In genomic region chr6:34375888-34376287, GRCm38 (mm10) we compare ENCODE assay signal across 9 mouse cellular contexts. TPM values are rescaled to one million over a fixed set of nuclear protein-coding genes. Genes with fewer than 3 reads are reported as not detected.
DNase-seq lines count a peak whose midpoint lies in the region; TF ChIP-seq lines count a peak whose summit lies in the region.
"Not testable (repeated sequence)": the region's sequence is repeated elsewhere in the genome, so short reads cannot be mapped to it uniquely, and the experiment has no call there.
"Had no signal": no experiment of that assay in that cellular context is flagged by ENCODE, and none has a peak within 500 bp of the region (broad histone marks: within the 10 kb centered on the region; RNA-seq: fewer than 3 reads in every experiment).

No protein-coding gene starts in this region.

- H3K4me1 ChIP-seq in CH12.LX (ENCODE audit: control insufficient read depth in 1 of 2, insufficient read depth in 2 of 2), result peaks cover 8 to 17% of the 10 kb centered on the region in 2 experiments
- H3K4me1 ChIP-seq in heart, embryonic 10.5 days, result not testable (repeated sequence)

- peak; percentile 16 for DNase-seq in A20 (ENCODE audit: low read depth, low spot score)
- peak; percentile 24 for DNase-seq in CH12.LX (ENCODE audit: extremely low read depth)
- DNase-seq in heart, embryonic 10.5 days (ENCODE audit: low spot score), result peak; percentile 27
- DNase-seq in layer of hippocampus, adult 2 months (ENCODE audit: low spot score in 2 of 2), result not testable (repeated sequence)

- not testable (repeated sequence) for H3K27me3 ChIP-seq in CH12.LX (replicated peaks); heart, embryonic 10.5 days (ENCODE audit: insufficient read depth, poor library complexity, severe bottlenecking)

- H3K36me3 ChIP-seq in CH12.LX (replicated peaks in 1 of 2; ENCODE audit: control insufficient read depth in 1 of 2, insufficient read depth in 1 of 2, low read length in 1 of 2); heart, embryonic 10.5 days: not testable (repeated sequence)

- TF ChIP-seq EP300 in CH12.LX (IDR thresholded peaks at IDR 0.05; ENCODE audit: low read length), result not testable (repeated sequence)

- WGBS in heart, embryonic 10.5 days, result 80% methylated on average over 5 of the region's 5 CpGs

- H3K9ac ChIP-seq in CH12.LX (ENCODE audit: insufficient read depth, low read depth), result not testable (repeated sequence)

- H3K79me2 ChIP-seq in CH12.LX (replicated peaks; ENCODE audit: control insufficient read depth, extremely low read depth, insufficient read depth, poor library complexity, severe bottlenecking), result not testable (repeated sequence)

- not testable (repeated sequence) for H3K9me3 ChIP-seq in CH12.LX (replicated peaks; ENCODE audit: low read length); heart, embryonic 10.5 days

- not testable (repeated sequence) for H3K4me3 ChIP-seq in CH12.LX (replicated peaks in 1 of 3; ENCODE audit: low read depth in 2 of 3, low read length in 2 of 3, poor library complexity in 1 of 3); heart, embryonic 10.5 days; layer of hippocampus, adult 2 months

- TF ChIP-seq RAD21 in CH12.LX (IDR thresholded peaks at IDR 0.05; ENCODE audit: low read depth, low read length), result not testable (repeated sequence)

- not testable (repeated sequence) for TF ChIP-seq POLR2A in CH12.LX (IDR thresholded peaks at IDR 0.05; ENCODE audit: low read depth, low read length)

- dilution Hi-C loops in CH12.LX (cut with MboI; ENCODE audit: extremely low pct_ligation_motif_present, extremely low pct_unique_long_range_greater_than_20kb, low sequenced_read_pairs), result not testable (repeated sequence)

- H3K4me2 ChIP-seq in CH12.LX (ENCODE audit: insufficient read depth, low read depth, poor library complexity, severe bottlenecking), result not testable (repeated sequence)

- not testable (repeated sequence) for H3K27ac ChIP-seq in CH12.LX (ENCODE audit: insufficient read depth, low read depth); heart, embryonic 10.5 days; layer of hippocampus, adult 2 months

- TF ChIP-seq CTCF in CH12.LX (conservative IDR thresholded peaks at IDR 0.05 in 1 of 2, IDR thresholded peaks at IDR 0.05 in 1 of 2; ENCODE audit: low read depth in 2 of 2, low read length in 2 of 2), result not testable (repeated sequence)
- 0 out of 2 replicates have a peak, but pooled peaks have one; percentile 4 for TF ChIP-seq CTCF in layer of hippocampus, adult 2 months (conservative IDR thresholded peaks at IDR 0.05)

- in situ Hi-C loops in CH12.LX (cut with MboI; ENCODE audit: low pct_ligation_motif_present, low pct_unique_long_range_greater_than_20kb, low sequenced_read_pairs), result not testable (repeated sequence)

TF ChIP-seq in CH12.LX, 34 proteins besides CTCF, POLR2A, EP300 and RAD21:
- TF ChIP-seq ZNF384 (IDR thresholded peaks at IDR 0.05; ENCODE audit: low read depth, low read length), result peak; percentile 64
- peak; percentile 89 for TF ChIP-seq TBP (conservative IDR thresholded peaks at IDR 0.05; ENCODE audit: low read depth, low read length)

RNA-seq across cellular contexts. Expression of gene Akr1b10, which starts 8.1 kb away (rescaled TPM):
- total RNA-seq in CH12.LX (2012; rRNA removed) (20.3 and 20.7 TPM in 2 replicates), CH12.LX (2014; rRNA removed) (29.6 and 34.0 TPM in 2 replicates)
- 29.3 and 34.7 TPM in 2 replicates for polyA plus RNA-seq in CH12.LX (2012; ENCODE audit: insufficient read length, low read depth)
- 44.8 and 61.8 TPM in 2 replicates for polyA plus RNA-seq in heart, embryonic 10.5 days (2016; fragmentation: Nextera tagmentation; extraction: Ambion mirVana)
- 10 to 100 TPM; 26.7 to 26.9 TPM for total RNA-seq in layer of hippocampus, adult 2 months (2021)

RNA-seq across cellular contexts. Expression of gene Akr1b8, which starts 22.0 kb away (rescaled TPM):
- 0.13 and 0.21 TPM in 2 replicates for total RNA-seq in CH12.LX (2012; rRNA removed)
- total RNA-seq in CH12.LX (2014; rRNA removed), result not detected in 2 replicates
- polyA plus RNA-seq in CH12.LX (2012; ENCODE audit: insufficient read length, low read depth), result not detected in 2 replicates
- polyA plus RNA-seq in heart, embryonic 10.5 days (2016; fragmentation: Nextera tagmentation; extraction: Ambion mirVana), result 21.1 and 23.1 TPM in 2 replicates
- under 1 TPM; 0.44 to 0.82 TPM for total RNA-seq in layer of hippocampus, adult 2 months (2021)
- total RNA-seq: MEL had no signal
- polyA plus RNA-seq: activated CD4-positive, CD25-positive, alpha-beta regulatory T cell, adult 4 months; CD4-positive, CD25-positive, alpha-beta regulatory T cell, adult 4 months had no signal

RNA-seq across cellular contexts. Expression of gene Akr1b7, which starts 36.2 kb away (rescaled TPM):
- total RNA-seq in CH12.LX (2012; rRNA removed) (0.08 TPM in 2 replicates), CH12.LX (2014; rRNA removed) (not detected in 2 replicates)
- not detected in 2 replicates for polyA plus RNA-seq in CH12.LX (2012; ENCODE audit: insufficient read length, low read depth)
- 0.57 TPM in 1 of 2 replicates, not detected in the other for polyA plus RNA-seq in heart, embryonic 10.5 days (2016; fragmentation: Nextera tagmentation; extraction: Ambion mirVana)
- total RNA-seq in layer of hippocampus, adult 2 months (2021), result not detected
- total RNA-seq: ES-E14, G1E, MEL had no signal
- polyA plus RNA-seq: activated CD4-positive, CD25-positive, alpha-beta regulatory T cell, adult 4 months; G1E had no signal

RNA-seq across cellular contexts. Expression of gene Akr1b3, which starts 58.6 kb away (rescaled TPM):
- total RNA-seq in CH12.LX (2012; rRNA removed) (313 and 382 TPM in 2 replicates), CH12.LX (2014; rRNA removed) (257 and 264 TPM in 2 replicates)
- 344 and 359 TPM in 2 replicates for polyA plus RNA-seq in CH12.LX (2012; ENCODE audit: insufficient read length, low read depth)
- 232 and 247 TPM in 2 replicates for polyA plus RNA-seq in heart, embryonic 10.5 days (2016; fragmentation: Nextera tagmentation; extraction: Ambion mirVana)
- total RNA-seq in layer of hippocampus, adult 2 months (2021), result 10 to 100 TPM; 42.1 to 46.3 TPM
